Mouse (Mus musculus) heart, embryonic 15.5 days (tissue): Measurements from ENCODE around the gene Nek8. TPM values are rescaled to one million over a fixed set of nuclear protein-coding genes. Genes with fewer than 3 reads are reported as not detected.
"Not testable (repeated sequence)": the region's sequence is repeated elsewhere in the genome, so short reads cannot be mapped to it uniquely, and the experiment has no call there.

Experiments
- ATAC-seq: fragments of 200-750 bp; cut with Nextera tagmentation; replicated peaks from 2 replicates; pipeline ENCODE4 v1.8.0; 2017; ENCODE audit warnings: low read depth, moderate TSS enrichment; ENCODE audit not compliant: insufficient number of reproducible peaks, insufficient read depth, low FRiP score
- H3K27ac ChIP-seq: fragments of 300-500 bp; sonication (generic); 2 replicates; pipeline ENCODE4 v1.5.1; 2015; ENCODE audit warnings: mild to moderate bottlenecking, inconsistent platforms
- H3K27me3 ChIP-seq: fragments of 300-500 bp; sonication (generic); 2 replicates; pipeline ENCODE4 v1.6.1; 2015; ENCODE audit warnings: inconsistent platforms
- H3K36me3 ChIP-seq: fragments of 300-500 bp; sonication (generic); 2 replicates; pipeline ENCODE4 v1.6.1; 2015; ENCODE audit warnings: mild to moderate bottlenecking, inconsistent platforms
- H3K4me1 ChIP-seq: fragments of 300-500 bp; sonication (generic); replicated peaks from 2 replicates; pipeline ENCODE4 v1.6.1; 2015; ENCODE audit warnings: inconsistent platforms
- H3K4me2 ChIP-seq: fragments of 300-500 bp; sonication (generic); 2 replicates; pipeline ENCODE4 v1.6.1; 2015; ENCODE audit warnings: inconsistent platforms, mild to moderate bottlenecking, moderate library complexity
- H3K4me3 ChIP-seq: fragments of 300-500 bp; sonication (generic); 2 replicates; pipeline ENCODE4 v1.5.1; 2015; ENCODE audit warnings: mild to moderate bottlenecking, inconsistent platforms
- H3K9ac ChIP-seq: fragments of 300-500 bp; sonication (generic); 2 replicates; pipeline ENCODE4 v1.6.1; 2015; ENCODE audit warnings: mild to moderate bottlenecking, inconsistent platforms
- H3K9me3 ChIP-seq: fragments of 300-500 bp; sonication (generic); replicated peaks from 2 replicates; pipeline ENCODE4 v1.6.1; 2016; ENCODE audit warnings: inconsistent platforms
- WGBS: fragments of 180-500 bp; shearing (Covaris S2); methylation state at CpG from one replicate; pipeline ENCODE4 v1.1.7; 2015; ENCODE audit warnings: mixed read lengths; 5-methylcytosine and 5-hydroxymethylcytosine counted together
- polyA plus RNA-seq: library from polyadenylated mRNA; unstranded; fragments of >200 nt; fragmentation: Nextera tagmentation; extraction: Ambion mirVana; gene quantifications from 2 replicates; pipeline ENCODE4 v1.2.1, GENCODE M21; 2015

The Nek8 gene
- polyA plus RNA-seq, 1 experiment from 2014 or later = 12.4 TPM

- H3K4me2 ChIP-seq, ATAC-seq: not testable (repeated sequence)
Observed at GRCm38 (mm10) chr11:78135314-78135713, 41.2 kb downstream of the Nek8 start.

GRCm38 (mm10) chr11:78134344-78134743 lies 42.1 kb downstream of the Nek8 start:
- Histone ChIP-seq H3K9me3 (no peaks in the 10 kb centered on the region), H3K4me3 (no peak overlapping the region), H3K27me3 (no peaks in the 10 kb centered on the region), H3K4me2 (no peak overlapping the region), H3K36me3 (no peaks in the 10 kb centered on the region), H3K9ac (no peak overlapping the region), H3K27ac (no peak overlapping the region), H3K4me1 (peaks cover 19% of the 10 kb centered on the region)
- WGBS = 78% methylated on average over 3 of the region's 3 CpGs
- ATAC-seq = no peak

More at GRCm38 (mm10) chr11:78135314-78135713, 41.2 kb downstream of the Nek8 start:
- not testable (repeated sequence) for H3K9me3 ChIP-seq, H3K9ac ChIP-seq, H3K4me3 ChIP-seq, H3K27me3 ChIP-seq, H3K27ac ChIP-seq, H3K36me3 ChIP-seq
- peaks cover 21% of the 10 kb centered on the region for H3K4me1 ChIP-seq
- WGBS = 84% methylated on average over 7 of the region's 7 CpGs

- Histone ChIP-seq H3K27me3 (no peaks in the 10 kb centered on the region), H3K4me2 (no peak overlapping the region), H3K9me3 (no peaks in the 10 kb centered on the region), H3K36me3 (no peaks in the 10 kb centered on the region), H3K9ac (no peak overlapping the region), H3K4me1 (peaks cover 23% of the 10 kb centered on the region), H3K4me3 (no peak overlapping the region), H3K27ac (no peak overlapping the region)
- ATAC-seq = no peak
- WGBS = 91% methylated on average over 6 of the region's 6 CpGs
Observed at GRCm38 (mm10) chr11:78133915-78134314, 42.6 kb downstream of the Nek8 start.

- no peak overlapping the region for H3K4me2 ChIP-seq
- no peak for ATAC-seq
- H3K27me3 ChIP-seq = no peaks in the 10 kb centered on the region
- no peak overlapping the region for H3K9ac ChIP-seq
- peak overlapping the region; percentile 31; the same call in 1 of the 2 replicates for H3K27ac ChIP-seq
- peaks cover 22% of the 10 kb centered on the region for H3K4me1 ChIP-seq
- no peaks in the 10 kb centered on the region for H3K9me3 ChIP-seq
- H3K36me3 ChIP-seq = no peaks in the 10 kb centered on the region
- WGBS = 54% methylated on average over 8 of the region's 8 CpGs
- no peak overlapping the region for H3K4me3 ChIP-seq
Observed at GRCm38 (mm10) chr11:78129458-78129857, 47.0 kb downstream of the Nek8 start.

GRCm38 (mm10) chr11:78126739-78127138 lies 49.7 kb downstream of the Nek8 start:
- WGBS = 69% methylated on average over 4 of the region's 4 CpGs
- ATAC-seq = no peak
- Histone ChIP-seq H3K4me2 (no peak overlapping the region), H3K4me1 (peaks cover 17% of the 10 kb centered on the region), H3K9ac (no peak overlapping the region), H3K9me3 (no peaks in the 10 kb centered on the region), H3K4me3 (no peak overlapping the region), H3K27me3 (no peaks in the 10 kb centered on the region), H3K27ac (no peak overlapping the region), H3K36me3 (no peaks in the 10 kb centered on the region)

- H3K27ac ChIP-seq = no peak overlapping the region
Observed at GRCm38 (mm10) chr11:78125691-78126090, 50.8 kb downstream of the Nek8 start.

GRCm38 (mm10) chr11:78123782-78124181 lies 52.7 kb downstream of the Nek8 start:
- Histone ChIP-seq H3K9ac (no peak overlapping the region), H3K36me3 (no peaks in the 10 kb centered on the region), H3K27me3 (no peaks in the 10 kb centered on the region), H3K9me3 (no peaks in the 10 kb centered on the region), H3K4me2 (no peak overlapping the region), H3K4me3 (no peak overlapping the region), H3K4me1 (peaks cover 33% of the 10 kb centered on the region), H3K27ac (no peak overlapping the region)
- no peak for ATAC-seq

More at GRCm38 (mm10) chr11:78125691-78126090, 50.8 kb downstream of the Nek8 start:
- H3K4me1 ChIP-seq = peaks cover 23% of the 10 kb centered on the region
- WGBS = 65% methylated on average over 6 of the region's 6 CpGs
- H3K36me3 ChIP-seq = no peaks in the 10 kb centered on the region
- no peak for ATAC-seq
- no peak overlapping the region for H3K4me3 ChIP-seq
- no peak overlapping the region for H3K9ac ChIP-seq
- no peak overlapping the region for H3K4me2 ChIP-seq
- H3K27me3 ChIP-seq = no peaks in the 10 kb centered on the region
- no peaks in the 10 kb centered on the region for H3K9me3 ChIP-seq

- Histone ChIP-seq H3K9ac (no peak overlapping the region), H3K9me3 (no peaks in the 10 kb centered on the region), H3K27ac (no peak overlapping the region), H3K4me3 (no peak overlapping the region), H3K4me2 (no peak overlapping the region), H3K4me1 (peaks cover 33% of the 10 kb centered on the region), H3K27me3 (no peaks in the 10 kb centered on the region), H3K36me3 (no peaks in the 10 kb centered on the region)
- 66% methylated on average over 4 of the region's 4 CpGs for WGBS
- ATAC-seq = no peak
Observed at GRCm38 (mm10) chr11:78122815-78123214, 53.7 kb downstream of the Nek8 start.

- Histone ChIP-seq H3K36me3 (no peaks in the 10 kb centered on the region), H3K9me3 (no peaks in the 10 kb centered on the region), H3K27ac (0 out of 2 replicates have a peak overlapping the region, but pooled peaks have one; percentile 16), H3K27me3 (no peaks in the 10 kb centered on the region), H3K4me2 (no peak overlapping the region), H3K4me1 (peaks cover 38% of the 10 kb centered on the region), H3K4me3 (no peak overlapping the region), H3K9ac (no peak overlapping the region)
- no peak for ATAC-seq
- 44% methylated on average over 5 of the region's 5 CpGs for WGBS
Observed at GRCm38 (mm10) chr11:78121176-78121575, 55.3 kb downstream of the Nek8 start.

GRCm38 (mm10) chr11:78119898-78120297 lies 56.6 kb downstream of the Nek8 start:
- ATAC-seq = no peak
- H3K36me3 ChIP-seq = no peaks in the 10 kb centered on the region
- no peaks in the 10 kb centered on the region for H3K9me3 ChIP-seq
- 0 out of 2 replicates have a peak overlapping the region, but pooled peaks have one; percentile 16 for H3K27ac ChIP-seq
- no peak overlapping the region for H3K9ac ChIP-seq
- no peak overlapping the region for H3K4me3 ChIP-seq
- H3K4me1 ChIP-seq = peaks cover 43% of the 10 kb centered on the region
- 60% methylated on average over 8 of the region's 8 CpGs for WGBS
- no peaks in the 10 kb centered on the region for H3K27me3 ChIP-seq
- no peak overlapping the region for H3K4me2 ChIP-seq

GRCm38 (mm10) chr11:78118467-78118866 lies 58.0 kb downstream of the Nek8 start:
- no peak for ATAC-seq
- Histone ChIP-seq H3K4me3 (no peak overlapping the region), H3K27me3 (no peaks in the 10 kb centered on the region), H3K4me1 (peaks cover 49% of the 10 kb centered on the region), H3K36me3 (no peaks in the 10 kb centered on the region), H3K27ac (no peak overlapping the region), H3K4me2 (no peak overlapping the region), H3K9ac (no peak overlapping the region), H3K9me3 (no peaks in the 10 kb centered on the region)

- ATAC-seq = no peak
- peak overlapping the region; percentile 89 for H3K4me2 ChIP-seq
- peaks cover 46% of the 10 kb centered on the region for H3K4me1 ChIP-seq
- H3K36me3 ChIP-seq = no peaks in the 10 kb centered on the region
- H3K9me3 ChIP-seq = no peaks in the 10 kb centered on the region
- 17% methylated on average over 5 of the region's 5 CpGs for WGBS
- H3K4me3 ChIP-seq = peak overlapping the region; percentile 71
- no peaks in the 10 kb centered on the region for H3K27me3 ChIP-seq
- H3K9ac ChIP-seq = peak overlapping the region; percentile 77
- H3K27ac ChIP-seq = peak overlapping the region; percentile 73
Observed at GRCm38 (mm10) chr11:78116146-78116410, 60.4 kb downstream of the Nek8 start.
